Mouse (Mus musculus) right cerebral cortex, postnatal 36 days (tissue): ENCODE measurements at regions not wholly inside any gene's neighbourhood (a gene's known extent, or its start where the extent isn't known, plus 50 kb on each side); places are given as distances from the start of the nearest gene placed in this dataset.
A peak's percentile ranks its signal among the peaks of the same experiment; 100 is the strongest.

ENCODE experiments used
- DNase-seq, 2 experiments: peaks; one replicate each; pipeline ENCODE4 v3.0.0; 2022; ENCODE audit warnings: low spot score in 2 of 2, mixed read lengths in 1 of 2

DNA sequence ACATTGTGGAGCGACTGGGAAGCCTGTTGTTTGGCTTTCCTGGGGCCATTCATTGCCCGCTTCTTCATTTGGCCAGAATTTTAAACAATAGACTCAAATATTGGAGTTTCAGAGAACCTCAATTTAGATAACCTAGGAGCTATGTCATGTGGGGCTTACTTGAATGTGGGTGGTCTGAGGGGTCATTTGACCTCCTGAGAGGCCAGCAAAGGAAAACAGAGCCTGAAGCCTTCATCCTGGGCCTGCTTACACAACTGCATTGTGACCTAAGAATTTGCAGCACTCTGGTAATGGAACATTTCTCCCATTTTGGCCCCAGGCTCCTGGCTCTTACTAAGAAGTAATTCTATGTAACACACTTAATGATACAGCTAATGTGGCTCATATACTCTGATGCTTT lies 348.2 kb downstream of the Fat4 start:
- no peak for DNase-seq

DNA sequence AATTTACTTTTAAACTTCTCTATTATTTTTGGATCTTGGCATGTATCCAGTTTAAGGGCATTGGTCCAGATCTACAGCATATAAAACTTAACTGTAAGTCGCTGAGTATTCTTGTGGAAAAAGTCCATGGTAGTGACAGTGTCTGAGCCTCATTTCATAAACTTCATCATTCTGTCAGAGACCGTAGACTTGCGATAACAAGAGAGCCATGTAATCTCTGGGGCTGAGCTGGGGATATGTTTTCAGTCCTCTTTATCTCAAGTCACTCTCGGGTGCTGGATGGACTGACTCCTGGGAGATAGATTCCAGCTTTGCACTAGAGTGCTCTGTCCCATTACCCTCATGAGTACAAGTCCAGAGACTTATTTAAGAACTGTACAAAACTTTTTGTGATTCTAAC lies 362.0 kb downstream of the Fat4 start:
- no peak for DNase-seq

DNA sequence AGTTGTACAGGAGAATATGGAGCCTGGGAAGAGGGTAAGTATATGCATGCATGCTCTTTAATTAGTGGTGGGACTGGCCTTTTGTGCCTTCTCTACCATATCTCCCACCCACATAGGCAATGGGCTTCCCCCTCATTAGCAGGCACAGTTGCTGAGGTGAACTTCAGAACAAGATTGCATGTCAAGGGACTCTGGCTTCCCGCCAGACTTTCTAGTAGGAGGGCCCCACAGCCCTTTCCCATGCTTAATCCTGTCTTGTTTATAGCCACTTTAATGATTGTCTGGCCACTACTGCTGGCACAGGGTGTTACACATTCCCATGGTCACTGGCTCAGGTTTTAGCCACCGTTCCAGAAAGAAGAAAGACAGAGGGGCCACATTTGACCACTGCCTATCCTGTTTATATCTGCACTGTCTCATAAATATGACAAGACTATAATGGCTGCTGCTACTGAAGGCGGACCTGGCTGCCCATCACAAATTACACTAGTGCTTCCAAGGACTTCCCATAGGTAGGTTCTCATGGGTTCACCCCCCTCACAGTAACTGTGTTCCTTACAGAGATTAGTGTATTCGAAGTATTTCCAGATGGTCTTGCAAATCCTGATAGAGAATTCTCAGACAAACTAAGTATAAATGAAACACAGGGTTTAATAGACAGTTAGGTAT lies 362.6 kb downstream of the Fat4 start:
- DNase-seq: no peak

DNA sequence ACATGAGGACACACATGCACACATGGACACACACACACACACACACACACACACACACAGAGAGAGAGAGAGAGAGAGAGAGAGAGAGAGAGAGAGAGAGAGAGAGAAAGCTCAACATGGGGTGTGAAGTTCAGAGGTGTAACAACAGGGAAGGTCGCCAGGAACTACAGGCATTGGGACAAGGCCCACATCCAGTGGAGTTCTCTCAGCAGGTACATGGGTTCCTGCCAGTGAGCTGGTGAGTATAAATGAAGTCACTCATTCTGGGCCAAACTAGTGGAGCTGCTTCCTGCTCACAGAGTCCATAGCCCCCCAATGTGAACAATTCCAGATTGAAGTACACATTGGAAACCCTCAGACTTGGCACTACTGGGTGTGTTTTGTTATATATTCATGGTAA lies 366.3 kb downstream of the Fat4 start:
- DNase-seq: no peak

DNA sequence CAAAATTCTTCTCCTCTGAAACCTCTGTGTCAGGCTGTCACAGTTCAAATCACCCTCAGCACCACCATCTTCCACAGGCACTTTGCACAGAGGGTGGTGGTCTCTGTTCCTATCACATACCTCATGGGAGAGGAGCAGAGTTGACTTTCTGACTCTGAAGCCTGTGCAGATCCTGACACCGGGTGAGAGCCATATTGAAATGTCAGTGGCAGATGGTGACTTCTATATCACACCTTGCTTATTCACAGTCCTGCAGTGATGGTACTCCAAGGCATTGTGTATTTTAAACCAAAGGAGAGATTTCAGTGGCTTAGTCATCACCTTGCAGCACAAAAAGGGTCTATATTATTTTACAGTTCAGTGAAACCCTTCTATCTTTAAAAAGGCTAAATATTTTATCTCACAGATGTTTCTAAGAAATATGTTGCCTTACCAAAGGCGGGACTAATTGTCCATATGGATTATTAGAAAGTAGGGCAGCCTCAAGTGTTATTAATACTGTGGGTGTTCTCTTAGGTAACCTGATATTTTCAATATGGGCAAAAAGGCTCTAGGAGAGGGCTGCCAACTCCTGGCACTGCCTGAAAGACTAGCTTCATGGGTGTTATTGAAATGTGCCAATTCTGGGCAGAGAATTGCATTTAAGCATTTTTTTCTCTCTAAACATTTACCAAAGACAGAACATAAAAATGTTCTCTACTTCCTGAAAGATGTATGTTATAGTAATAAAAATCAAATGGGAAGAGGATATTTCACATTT lies 378.1 kb downstream of the Fat4 start:
- no peak for DNase-seq

DNA sequence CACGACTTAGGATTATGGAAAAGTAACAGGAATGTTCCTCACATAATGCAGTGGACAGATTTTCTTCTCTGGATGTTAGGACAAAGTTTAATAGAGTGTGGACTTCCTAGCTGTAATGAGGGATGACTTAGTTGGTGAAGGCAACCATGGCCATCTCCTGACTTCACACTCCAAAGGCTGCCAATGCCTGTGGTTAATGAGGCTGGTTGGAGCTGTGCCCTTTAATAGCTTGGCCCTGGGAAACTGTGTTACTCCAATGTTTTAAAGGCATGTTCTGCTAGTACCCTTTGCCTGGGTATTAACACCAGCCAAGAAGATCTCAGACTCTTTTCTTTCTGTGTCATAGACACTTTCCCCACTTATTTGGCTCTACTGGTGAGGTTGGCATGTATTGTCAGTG lies 378.9 kb downstream of the Fat4 start:
- DNase-seq: no peak

DNA sequence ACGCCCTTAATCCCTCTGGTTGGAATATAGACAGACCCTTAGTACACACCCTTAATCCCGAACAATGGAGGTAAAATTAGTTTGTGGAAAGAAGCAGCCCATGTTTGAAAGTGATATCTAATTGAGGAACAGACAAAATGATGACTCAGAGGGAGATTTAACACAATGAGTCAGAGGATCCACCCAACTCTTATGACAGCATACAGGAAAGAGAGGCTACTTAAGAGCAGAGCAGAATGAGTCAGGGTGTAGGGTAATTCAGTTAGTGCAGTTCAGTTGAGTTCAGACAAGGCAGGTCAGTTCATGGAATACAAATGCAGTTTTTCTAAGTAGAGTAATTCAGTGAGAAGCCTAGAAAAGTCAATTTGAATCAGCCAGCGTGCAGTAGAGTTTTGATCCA lies 382.6 kb downstream of the Fat4 start:
- no peak for DNase-seq

DNA sequence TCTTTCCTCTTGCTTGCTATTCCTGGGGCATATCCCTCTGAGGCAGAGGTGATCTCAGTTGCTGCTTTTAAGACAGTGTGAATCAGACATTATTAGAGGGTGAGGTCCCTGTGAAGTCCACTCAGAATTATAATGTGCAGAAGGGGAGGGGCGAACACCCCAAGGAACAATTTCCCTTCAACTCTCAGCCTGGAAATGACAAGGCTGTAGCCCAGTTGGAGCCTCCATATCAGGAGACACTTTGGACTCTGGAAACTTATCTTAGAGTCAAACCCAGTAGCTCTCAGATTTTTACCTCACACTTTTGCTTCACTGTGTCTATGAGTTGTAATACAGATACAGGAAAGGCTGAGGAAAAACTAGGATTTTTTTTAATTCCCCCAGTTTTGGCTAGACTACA lies 385.9 kb downstream of the Fat4 start:
- no peak for DNase-seq

DNA sequence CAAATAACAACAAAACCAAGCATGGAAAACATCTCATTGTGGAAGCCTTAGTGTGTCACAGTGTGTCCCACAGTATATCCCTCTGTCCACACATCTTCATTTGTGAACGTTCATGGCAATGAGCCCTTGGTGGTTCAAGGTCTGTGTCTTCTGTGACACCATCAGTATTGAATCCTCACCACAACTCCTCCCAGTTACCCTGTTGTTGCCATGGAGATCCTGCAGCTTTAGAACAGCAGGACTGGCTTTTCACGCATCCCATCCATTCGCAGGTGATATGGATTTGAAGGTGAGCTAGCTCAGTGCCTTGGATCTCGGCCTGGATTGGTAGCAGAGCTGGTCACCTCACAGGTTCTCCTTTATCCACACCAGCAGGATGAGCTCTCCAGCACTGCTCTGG lies 390.2 kb downstream of the Fat4 start:
- no peak for DNase-seq

DNA sequence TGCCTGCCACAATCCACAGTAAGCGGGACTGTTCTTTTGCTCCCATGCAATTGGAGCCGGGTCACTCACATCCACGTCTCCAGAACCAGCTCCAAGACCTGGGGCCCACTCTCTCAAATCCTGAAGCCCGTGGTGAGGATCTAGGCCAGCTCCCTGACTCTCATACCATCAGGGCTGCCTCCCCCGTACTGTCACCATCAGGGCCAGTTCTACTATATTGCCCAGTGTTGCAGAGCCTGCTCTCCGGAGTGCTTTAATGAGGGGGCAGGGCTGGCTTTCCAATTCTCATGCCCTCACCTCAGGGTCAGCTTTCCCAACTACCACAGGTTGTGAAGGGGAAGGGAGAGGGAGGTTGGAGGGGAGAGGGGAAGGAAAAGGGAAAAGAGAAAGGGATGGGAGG lies 390.6 kb downstream of the Fat4 start:
- DNase-seq: no peak

DNA sequence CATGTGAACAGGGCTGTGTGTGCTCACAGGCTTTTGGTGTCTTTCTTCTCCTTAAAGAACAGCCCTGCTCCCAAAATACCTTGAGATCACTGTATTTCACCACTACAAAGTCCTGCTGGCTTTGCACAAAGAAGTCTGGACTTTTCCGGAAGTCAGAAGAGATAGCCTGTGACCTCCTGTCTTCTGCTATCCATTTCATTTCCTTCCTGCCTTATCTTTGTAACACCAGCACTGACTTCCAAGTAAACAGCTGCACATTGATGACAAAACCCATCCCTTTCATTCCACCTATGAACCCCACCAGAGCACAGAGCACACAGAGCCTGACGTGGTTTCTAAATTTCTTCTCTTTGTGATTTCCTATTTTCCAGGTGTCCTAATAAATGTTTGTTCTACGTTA lies 408.5 kb downstream of the Fat4 start:
- DNase-seq: no peak

DNA sequence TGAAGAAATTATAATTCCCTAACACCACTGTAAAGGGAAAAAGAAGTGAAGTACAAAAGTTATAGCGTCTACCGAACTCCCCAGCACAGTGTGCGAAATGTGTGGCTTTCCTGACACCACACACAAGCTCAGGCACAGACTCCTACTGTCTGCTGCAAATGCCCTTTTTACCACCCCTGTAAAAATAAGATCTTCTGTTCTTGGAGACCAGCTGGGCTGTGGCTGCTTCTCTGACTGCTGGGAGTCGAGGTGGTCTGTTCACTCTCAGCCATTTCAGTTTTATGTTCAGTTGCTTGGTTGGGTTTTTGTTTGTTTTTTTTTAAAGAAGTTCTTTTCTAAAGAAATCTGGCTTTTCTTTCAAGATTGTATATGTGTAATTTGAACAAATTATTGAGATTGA lies 409.5 kb downstream of the Fat4 start:
- DNase-seq: no peak

DNA sequence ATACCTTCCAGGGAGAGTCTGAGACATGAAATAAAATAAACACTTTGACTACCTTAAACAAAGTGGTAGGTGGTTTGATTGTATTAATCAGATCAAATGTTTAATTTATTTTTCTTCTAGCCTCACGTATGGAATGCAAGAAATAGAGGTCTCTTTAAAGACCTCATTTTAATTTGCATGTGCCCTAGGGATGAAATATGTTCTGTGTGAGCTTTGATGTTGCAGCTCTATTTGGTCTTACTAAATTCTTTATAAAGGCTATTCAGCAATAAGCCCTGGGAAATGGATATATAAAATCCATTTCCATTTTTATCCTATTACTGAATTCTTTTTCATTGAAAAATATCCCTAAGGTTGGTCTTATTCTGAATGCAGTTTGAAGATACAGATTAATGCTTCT lies 422.7 kb downstream of the Fat4 start:
- DNase-seq: no peak

DNA sequence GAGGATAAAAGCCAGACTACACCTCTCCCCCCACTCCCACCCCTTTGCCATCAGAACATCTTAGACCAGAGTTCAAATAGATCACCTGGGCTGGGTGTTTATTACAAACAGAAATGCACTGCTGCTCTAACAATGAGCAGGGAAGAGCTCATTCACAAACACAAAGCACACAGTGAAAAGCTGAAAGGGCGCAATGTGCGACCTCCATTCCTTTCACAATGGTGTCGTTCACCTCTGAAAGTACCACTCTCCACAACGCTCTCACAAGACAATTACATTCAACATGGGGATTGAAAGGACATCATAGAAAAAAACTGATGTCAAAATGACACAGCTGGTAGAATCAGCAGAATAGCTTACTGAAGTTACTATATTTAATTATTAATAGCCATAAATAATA lies 426.8 kb downstream of the Fat4 start:
- no peak for DNase-seq

DNA sequence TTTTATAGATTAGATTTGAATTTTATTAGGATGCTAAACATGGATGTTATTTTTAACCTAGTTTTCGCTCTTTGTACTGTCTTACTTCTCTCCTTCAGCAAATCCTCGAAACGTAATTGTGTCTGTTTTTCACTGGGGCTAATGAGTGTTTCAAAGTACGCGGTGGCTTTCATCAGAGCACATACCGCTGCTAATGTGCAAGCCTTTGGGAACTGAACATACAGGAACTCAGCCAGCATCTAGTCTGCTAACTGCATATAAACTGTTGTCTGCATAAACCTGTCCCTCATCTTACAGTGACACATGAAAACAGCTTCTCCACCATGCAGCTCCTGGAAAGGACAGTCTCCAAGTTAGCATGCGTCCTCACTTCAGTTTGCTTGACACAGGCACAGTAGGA lies 434.1 kb downstream of the Fat4 start:
- DNase-seq: no peak

DNA sequence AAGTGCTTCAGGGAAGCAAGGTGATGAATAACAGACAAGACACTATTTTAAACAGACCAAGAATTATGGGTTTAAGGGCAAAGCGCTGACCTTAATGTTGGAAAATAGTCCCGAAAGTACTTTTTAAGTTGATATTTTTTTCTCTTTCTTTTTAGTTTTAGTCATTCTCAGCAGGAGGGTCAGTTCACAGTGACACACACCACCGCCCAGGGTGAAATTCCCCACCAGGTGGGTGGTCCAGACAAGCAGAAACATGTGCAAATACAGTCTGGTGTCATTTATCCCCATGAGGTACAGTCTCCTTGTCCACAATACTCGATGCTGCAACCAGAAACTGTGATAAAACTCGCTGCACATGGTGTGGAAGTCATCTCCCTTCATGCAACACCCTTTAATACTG lies 435.5 kb downstream of the Fat4 start:
- no peak for DNase-seq

DNA sequence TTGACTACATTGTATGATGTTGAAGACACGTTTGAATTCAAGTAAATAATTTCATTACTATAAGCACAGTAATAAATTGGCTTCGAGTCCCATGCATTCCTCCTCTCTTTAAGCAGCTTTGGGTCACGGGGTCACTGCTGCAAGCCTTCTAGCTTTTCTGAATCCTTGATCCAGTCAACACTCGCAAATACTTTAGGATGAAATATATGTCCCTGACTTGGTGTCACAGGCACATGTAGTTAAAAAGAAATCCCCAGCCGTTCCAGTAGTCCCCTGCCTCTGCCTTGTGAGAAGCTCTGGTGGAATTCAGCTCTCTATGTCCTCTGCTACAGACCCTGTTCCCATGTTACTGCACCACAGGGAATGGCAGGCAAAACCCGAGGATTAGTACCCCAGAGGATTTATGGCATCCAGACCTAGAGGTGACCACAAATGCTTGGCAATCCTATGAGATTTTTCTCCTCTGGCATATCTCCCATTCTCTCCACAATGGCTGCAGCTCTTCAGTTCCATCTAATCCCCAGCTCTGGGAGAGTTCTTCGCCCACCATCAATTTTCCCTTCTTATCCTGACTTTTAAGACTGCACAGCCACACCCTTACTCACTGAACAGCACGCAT lies 449.0 kb downstream of the Fat4 start:
- DNase-seq: no peak

DNA sequence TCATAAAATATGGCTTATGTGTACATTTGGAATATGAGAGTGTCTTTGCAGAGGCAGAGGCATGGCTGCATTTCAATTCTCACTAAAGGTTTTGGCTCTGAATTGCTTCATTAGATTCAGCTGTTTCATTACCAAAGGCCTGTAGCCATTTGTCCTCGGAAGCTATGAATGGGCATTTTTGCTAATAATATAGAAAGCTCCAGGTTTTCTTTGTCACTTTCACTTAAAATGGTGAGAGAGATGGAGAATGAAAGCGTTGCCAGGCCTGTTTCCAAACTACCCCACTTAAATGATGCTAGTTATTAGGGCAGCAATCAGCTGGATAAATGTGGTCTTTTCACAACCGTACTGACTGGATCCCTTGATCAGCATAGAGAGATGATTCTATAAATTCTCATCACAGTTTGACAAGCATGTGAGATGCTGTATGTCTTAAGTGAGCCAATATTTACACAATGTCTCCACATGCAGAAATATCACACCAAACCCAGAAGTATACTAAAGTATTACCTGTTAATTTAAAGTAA lies 454.5 kb downstream of the Fat4 start:
- no peak for DNase-seq

DNA sequence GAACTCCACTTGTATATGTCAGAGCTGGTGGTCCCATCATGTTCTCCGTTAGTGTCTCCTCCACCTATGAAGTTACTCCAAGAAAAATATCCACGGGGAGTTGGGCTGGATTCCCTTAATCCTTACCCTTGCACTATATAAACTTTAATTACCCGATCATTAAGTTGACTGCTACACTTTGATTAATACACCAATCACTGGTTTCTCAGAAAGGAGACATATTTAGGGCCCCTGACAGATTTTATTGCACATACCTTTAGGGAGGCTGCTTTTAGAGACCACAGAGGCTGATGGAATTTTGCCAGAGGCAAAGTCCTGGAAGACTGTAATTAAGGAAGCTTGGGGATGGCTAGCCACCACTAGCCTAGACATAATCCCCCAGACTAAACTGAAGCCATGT lies 457.3 kb downstream of the Fat4 start:
- DNase-seq: no peak

DNA sequence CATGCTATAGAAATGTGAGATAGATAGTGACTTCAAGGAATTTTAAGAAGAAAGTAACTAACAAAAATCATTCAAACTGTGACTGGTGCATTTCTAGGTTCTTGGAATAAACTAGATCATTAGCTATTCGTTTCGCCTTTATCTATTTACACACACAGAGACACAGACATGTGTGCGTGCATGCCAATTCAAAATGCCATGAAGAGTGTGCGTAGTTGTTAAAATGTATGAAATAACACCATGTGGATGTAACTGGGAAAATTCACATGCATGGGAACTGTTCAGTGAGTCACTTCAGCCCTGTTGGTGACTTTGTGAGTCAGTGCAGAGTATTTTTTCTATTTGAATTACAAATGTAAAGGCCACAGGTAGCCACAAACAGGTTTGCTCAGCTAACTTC lies 460.8 kb downstream of the Fat4 start:
- no peak for DNase-seq

DNA sequence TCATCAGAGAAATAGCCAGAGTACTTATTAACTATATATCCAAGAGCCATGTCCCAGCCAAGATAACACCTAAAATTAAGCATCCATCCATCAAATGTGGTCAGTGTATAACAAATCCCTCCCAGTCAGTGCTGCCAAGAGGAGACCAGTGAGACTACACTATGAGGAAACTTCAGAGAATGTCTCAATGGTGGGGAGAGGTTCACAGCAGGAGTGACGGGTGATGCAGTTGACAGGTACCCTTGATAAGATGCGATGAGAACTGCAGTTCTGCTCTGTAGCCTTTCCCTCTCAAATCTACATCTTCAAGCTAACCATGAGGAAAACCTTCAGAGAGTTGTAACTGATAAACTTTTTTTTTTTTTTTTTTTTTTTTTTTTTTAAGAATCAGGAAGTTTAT lies 470.3 kb downstream of the Fat4 start:
- DNase-seq: no peak

DNA sequence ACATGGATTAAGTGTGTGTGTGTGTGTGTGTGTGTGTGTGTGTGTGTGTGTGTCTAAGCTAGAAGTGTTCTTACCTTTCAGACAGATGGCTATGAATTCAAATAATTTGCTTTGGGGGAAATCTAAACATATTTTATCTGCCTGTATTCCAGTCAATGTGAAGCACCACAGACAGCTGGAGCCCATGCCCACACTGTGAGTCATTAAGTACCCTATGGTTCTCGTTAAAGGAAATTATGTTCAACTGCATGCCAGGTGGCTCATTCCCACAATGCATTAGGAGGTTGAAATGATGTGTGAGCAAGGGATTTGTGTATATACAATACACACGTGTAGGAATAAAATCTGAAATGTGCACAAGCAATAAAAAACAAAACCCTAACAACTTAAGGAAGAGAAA lies 473.5 kb downstream of the Fat4 start:
- peak in 1 of 2 experiments; percentile 7 for DNase-seq

DNA sequence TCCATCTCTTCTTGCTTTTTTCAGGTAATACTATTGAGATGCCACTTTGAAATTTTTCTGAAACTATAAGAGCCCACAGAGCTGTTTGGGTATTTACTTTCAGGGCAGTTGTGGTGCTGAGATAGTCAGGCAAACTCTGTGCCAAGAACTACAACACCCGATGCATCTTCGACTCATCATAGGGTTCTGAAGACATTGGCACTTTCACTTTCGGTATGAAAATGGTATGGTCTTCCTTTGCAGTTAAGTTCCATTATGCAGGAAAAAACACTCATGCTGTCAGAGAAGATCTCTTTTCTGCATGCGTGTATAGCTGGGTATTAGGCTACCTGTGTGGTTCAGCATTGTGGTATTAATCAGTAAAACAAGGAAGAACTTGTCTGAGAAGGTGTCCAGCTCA lies 484.2 kb downstream of the Fat4 start:
- DNase-seq: no peak
